Mouse (Mus musculus) intestine, embryonic 16.5 days (tissue): Measurements from ENCODE around the gene Add1. TPM values are rescaled to one million over a fixed set of nuclear protein-coding genes. Genes with fewer than 3 reads are reported as not detected.

ENCODE experiments used
- ATAC-seq: fragments of 200-750 bp; cut with Nextera tagmentation; 2 replicates; pipeline ENCODE4 v1.8.0; 2017; ENCODE audit warnings: moderate TSS enrichment, moderate library complexity
- H3K27ac ChIP-seq: fragments of 300-500 bp; sonication (generic); 2 replicates; pipeline ENCODE4 v1.5.1; 2014; ENCODE audit warnings: mild to moderate bottlenecking, low read length
- H3K27me3 ChIP-seq: fragments of 300-500 bp; sonication (generic); replicated peaks from 2 replicates; pipeline ENCODE4 v1.6.1; 2014; ENCODE audit warnings: low read length, control low read depth, mixed read lengths; ENCODE audit not compliant: control insufficient read depth, insufficient read depth
- H3K36me3 ChIP-seq: fragments of 300-500 bp; sonication (generic); 2 replicates; pipeline ENCODE4 v1.6.1; 2014; ENCODE audit warnings: low read length, control low read depth; ENCODE audit not compliant: control insufficient read depth, insufficient read depth
- H3K4me1 ChIP-seq: fragments of 300-500 bp; sonication (generic); 2 replicates; pipeline ENCODE4 v1.6.1; 2014; ENCODE audit warnings: low read length, control low read depth, mixed read lengths; ENCODE audit not compliant: control insufficient read depth, insufficient read depth
- H3K4me2 ChIP-seq: fragments of 300-500 bp; sonication (generic); 2 replicates; pipeline ENCODE4 v1.6.1; 2014; ENCODE audit warnings: low read depth, low read length, control low read depth
- H3K4me3 ChIP-seq: fragments of 300-500 bp; sonication (generic); 2 replicates; pipeline ENCODE4 v1.5.1; 2014; ENCODE audit warnings: mild to moderate bottlenecking, low read length
- H3K9ac ChIP-seq: fragments of 300-500 bp; sonication (generic); 2 replicates; pipeline ENCODE4 v1.6.1; 2014; ENCODE audit warnings: low read depth, low read length
- H3K9me3 ChIP-seq: fragments of 300-500 bp; sonication (generic); 2 replicates; pipeline ENCODE4 v1.6.1; 2016; ENCODE audit warnings: low read length, control low read depth; ENCODE audit not compliant: control insufficient read depth
- WGBS: fragments of 180-500 bp; shearing (Covaris S2); extraction: QIAGEN DNeasy Blood & Tissue Kit; methylation state at CpG from one replicate; pipeline ENCODE4 v1.1.7; 2014; 5-methylcytosine and 5-hydroxymethylcytosine counted together
- polyA plus RNA-seq: library from polyadenylated mRNA; unstranded; fragments of >200 nt; fragmentation: Nextera tagmentation; extraction: Ambion mirVana; gene quantifications from 2 replicates; pipeline ENCODE4 v1.2.1, GENCODE M21; 2015

The Add1 gene
- polyA plus RNA-seq, 1 experiment from 2014 or later = 138 TPM

DNA sequence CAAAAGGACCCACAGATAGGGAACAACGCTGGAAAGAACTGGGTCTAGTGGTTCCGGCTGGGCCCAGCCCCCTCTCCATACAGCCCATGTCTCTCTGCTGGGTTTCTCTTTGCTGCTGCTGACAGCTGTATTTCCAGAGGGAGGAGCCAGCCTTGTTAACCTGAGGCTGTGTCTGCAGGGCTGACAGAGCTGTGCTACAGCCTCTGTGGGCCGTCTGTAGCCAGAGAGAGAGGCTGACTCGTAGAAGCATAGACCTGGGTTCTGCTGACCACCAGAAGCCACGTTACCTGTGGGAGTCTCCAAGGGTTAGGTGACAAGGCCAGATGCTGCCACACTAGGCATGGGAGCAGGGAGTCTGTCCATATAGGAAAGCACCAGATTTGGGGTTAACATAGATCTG, 40.4 kb upstream of the Add1 start:
- WGBS = 77% methylated on average over 5 of the region's 5 CpGs
- ATAC-seq = no peak
- H3K9me3 ChIP-seq = no peaks in the 10 kb centered on the region
- H3K27ac ChIP-seq = no peak overlapping the region
- no peak overlapping the region for H3K4me3 ChIP-seq
- H3K9ac ChIP-seq = no peak overlapping the region
- no peaks in the 10 kb centered on the region for H3K36me3 ChIP-seq
- peaks cover 11% of the 10 kb centered on the region; the same call in 1 of the 2 replicates for H3K4me1 ChIP-seq
- no peaks in the 10 kb centered on the region for H3K27me3 ChIP-seq
- no peak overlapping the region for H3K4me2 ChIP-seq

DNA sequence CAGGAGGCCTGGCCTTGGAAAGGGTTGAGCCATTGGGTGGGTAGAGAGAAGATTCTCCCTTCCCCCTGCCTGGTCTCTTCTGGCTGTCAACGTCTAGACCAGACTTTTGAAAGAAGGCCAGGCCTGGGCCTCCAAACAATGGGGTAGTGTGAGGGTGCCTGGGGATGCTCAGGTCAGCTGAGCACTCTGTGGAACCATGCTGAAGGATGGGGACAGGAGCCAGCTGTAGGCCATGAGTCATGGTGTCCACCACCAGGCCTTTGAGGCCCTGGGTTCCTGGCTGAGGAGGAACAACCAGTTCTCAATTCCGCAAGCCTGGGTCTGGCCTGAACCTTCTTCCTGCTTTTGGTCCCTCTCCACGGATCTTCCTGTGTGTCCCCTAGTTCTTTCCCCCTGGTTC, 39.6 kb upstream of the Add1 start:
- Histone ChIP-seq H3K4me3 (no peak overlapping the region), H3K9me3 (no peaks in the 10 kb centered on the region), H3K27me3 (no peaks in the 10 kb centered on the region), H3K36me3 (no peaks in the 10 kb centered on the region), H3K27ac (no peak overlapping the region), H3K4me1 (peaks cover 11% of the 10 kb centered on the region; the same call in 1 of the 2 replicates), H3K9ac (no peak overlapping the region), H3K4me2 (no peak overlapping the region)
- no peak for ATAC-seq
- WGBS = 69% methylated on average over 3 of the region's 3 CpGs

DNA sequence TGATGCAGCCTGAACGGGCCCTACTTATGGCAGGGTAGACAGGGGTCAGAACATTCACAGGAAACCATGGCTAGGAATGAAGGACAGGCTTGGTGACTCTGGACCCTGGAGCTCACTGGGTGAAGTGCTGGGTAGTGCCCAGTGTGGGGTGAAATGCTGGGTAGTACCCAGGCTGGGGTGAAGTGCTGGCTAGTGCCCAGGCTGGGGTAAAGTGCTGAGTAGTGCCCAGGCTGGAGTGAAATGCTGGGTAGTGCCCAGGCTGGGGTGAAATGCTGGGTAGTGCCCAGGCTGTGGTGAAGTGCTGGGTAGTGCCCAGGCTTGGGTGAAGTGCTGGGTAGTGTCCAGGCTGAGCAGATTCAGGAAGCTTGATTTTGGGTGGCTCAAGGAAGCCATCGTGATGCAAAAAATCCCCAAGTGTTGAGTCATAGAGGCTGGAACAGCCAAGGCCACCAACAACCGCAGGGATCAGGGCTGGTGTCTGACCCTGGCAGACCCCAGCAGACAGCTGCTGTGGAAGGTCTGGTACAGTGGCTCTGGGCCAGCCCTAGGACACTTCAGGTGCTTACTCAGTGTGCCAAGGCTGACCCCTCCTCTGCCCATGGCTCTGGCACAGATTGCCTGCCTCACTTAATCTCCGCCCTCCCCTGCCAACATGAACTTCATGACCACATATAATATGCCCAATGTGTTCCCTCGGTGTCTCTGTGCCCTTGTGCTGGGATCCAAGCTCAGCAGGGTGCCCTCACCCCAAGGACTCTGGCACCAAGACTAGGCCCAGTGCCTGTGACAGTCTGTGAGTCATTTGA, 38.5 kb upstream of the Add1 start:
- no peak overlapping the region for H3K27ac ChIP-seq
- H3K4me1 ChIP-seq = peaks cover 9% of the 10 kb centered on the region; the same call in 1 of the 2 replicates
- no peak overlapping the region for H3K4me2 ChIP-seq
- H3K36me3 ChIP-seq = no peaks in the 10 kb centered on the region
- H3K27me3 ChIP-seq = no peaks in the 10 kb centered on the region
- no peak overlapping the region for H3K9ac ChIP-seq
- no peaks in the 10 kb centered on the region for H3K9me3 ChIP-seq
- no peak overlapping the region for H3K4me3 ChIP-seq
- WGBS = 73% methylated on average over 5 of the region's 5 CpGs
- no peak for ATAC-seq

DNA sequence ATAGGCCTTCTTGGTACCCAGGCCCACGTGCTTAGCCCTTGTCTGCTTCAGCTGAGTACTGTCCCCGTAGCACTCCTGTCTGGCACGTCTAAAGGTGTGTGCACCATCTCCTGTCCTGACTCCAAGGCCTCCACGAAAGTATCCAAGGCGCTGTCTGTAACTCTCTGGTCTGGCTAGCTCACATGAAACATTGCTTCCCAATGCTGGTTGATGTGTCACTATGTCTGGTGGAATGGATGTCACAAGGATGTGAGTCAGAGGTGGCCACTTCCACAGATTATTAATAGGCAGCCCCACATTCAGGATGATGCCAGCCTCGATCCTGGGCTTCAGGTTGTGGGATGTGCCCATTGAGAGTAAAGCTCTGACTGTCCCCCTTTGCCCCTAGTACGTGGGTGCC, 37.6 kb upstream of the Add1 start:
- Histone ChIP-seq H3K36me3 (no peaks in the 10 kb centered on the region), H3K9ac (no peak overlapping the region), H3K9me3 (no peaks in the 10 kb centered on the region), H3K27me3 (no peaks in the 10 kb centered on the region), H3K4me3 (no peak overlapping the region), H3K27ac (no peak overlapping the region), H3K4me1 (peaks cover 2% of the 10 kb centered on the region; the same call in 1 of the 2 replicates), H3K4me2 (no peak overlapping the region)
- WGBS = 85% methylated on average over 7 of the region's 7 CpGs
- ATAC-seq = no peak

DNA sequence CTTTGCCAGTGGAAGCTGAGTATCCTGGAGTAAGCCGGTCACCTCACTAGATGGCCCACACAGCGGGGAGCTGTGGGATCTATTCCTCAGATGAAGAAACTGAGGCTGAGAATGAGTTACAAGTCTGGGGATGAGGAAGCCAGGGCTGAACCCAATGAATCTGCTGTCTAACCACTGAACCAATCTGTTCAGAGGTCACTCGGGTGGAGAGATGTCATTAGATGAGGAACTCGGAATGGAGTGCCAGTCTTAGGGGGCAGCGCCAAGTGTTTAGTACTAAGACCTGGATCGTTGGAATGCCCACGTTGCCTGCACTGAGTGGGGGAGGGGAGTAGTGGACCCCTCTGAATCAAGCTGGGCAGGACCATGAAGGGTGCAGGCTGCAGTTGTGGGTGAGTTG, 35.4 kb upstream of the Add1 start:
- no peak for ATAC-seq
- no peaks in the 10 kb centered on the region for H3K27me3 ChIP-seq
- no peak overlapping the region for H3K9ac ChIP-seq
- no peaks in the 10 kb centered on the region for H3K9me3 ChIP-seq
- H3K27ac ChIP-seq = no peak overlapping the region
- no peak overlapping the region for H3K4me2 ChIP-seq
- H3K4me1 ChIP-seq = no peaks in the 10 kb centered on the region
- WGBS = 68% methylated on average over 7 of the region's 7 CpGs
- H3K36me3 ChIP-seq = no peaks in the 10 kb centered on the region
- H3K4me3 ChIP-seq = no peak overlapping the region

DNA sequence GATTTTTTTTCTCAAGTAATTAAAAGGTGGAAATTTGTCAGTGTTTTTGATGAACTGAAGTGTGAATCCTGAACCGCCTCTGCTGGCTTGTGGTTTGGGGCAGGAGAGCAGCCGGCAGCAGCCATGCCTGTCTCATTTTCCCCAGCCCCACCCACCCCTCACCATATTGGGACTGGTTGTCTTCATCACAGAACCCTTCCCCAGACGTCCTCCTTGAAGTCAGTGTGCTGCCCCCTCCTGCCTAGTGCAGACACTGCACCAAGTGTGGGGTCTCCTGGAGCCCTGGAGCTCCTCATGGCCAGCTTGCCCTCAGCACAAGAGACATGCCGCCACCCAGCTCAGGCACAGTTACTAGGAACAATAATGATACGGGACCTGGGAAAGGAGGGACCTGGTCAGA, 34.9 kb upstream of the Add1 start:
- no peaks in the 10 kb centered on the region for H3K4me1 ChIP-seq
- no peak overlapping the region for H3K27ac ChIP-seq
- H3K9me3 ChIP-seq = no peaks in the 10 kb centered on the region
- WGBS = 33% methylated on average over 5 of the region's 5 CpGs
- H3K9ac ChIP-seq = no peak overlapping the region
- no peak overlapping the region for H3K4me2 ChIP-seq
- ATAC-seq = no peak
- no peak overlapping the region for H3K4me3 ChIP-seq
- H3K36me3 ChIP-seq = no peaks in the 10 kb centered on the region
- no peaks in the 10 kb centered on the region for H3K27me3 ChIP-seq

DNA sequence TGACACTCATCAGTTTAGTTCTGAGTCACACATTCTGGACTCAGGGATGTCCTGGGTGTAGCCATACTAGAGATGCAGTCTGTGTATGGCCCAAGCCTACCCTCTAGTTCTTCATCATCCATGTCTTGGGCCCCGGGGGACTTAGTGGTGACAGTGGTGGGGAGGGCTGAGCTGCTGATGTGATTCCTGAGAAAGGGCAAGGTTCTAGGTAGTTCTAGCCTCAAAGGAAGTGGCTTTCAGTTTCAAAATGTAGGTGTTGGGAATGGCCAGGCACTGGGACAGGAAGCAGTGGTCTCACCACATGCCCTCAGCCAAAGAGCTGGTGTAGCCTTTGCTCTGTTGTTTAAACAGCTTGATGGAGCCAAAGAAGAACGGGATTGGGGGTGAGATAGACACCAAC, 34.3 kb upstream of the Add1 start:
- no peaks in the 10 kb centered on the region for H3K4me1 ChIP-seq
- no peak overlapping the region for H3K9ac ChIP-seq
- H3K4me2 ChIP-seq = no peak overlapping the region
- H3K36me3 ChIP-seq = no peaks in the 10 kb centered on the region
- no peaks in the 10 kb centered on the region for H3K9me3 ChIP-seq
- no peak for ATAC-seq
- H3K27ac ChIP-seq = no peak overlapping the region
- no peaks in the 10 kb centered on the region for H3K27me3 ChIP-seq
- H3K4me3 ChIP-seq = no peak overlapping the region
- 86% methylated on average over 2 of the region's 2 CpGs for WGBS

DNA sequence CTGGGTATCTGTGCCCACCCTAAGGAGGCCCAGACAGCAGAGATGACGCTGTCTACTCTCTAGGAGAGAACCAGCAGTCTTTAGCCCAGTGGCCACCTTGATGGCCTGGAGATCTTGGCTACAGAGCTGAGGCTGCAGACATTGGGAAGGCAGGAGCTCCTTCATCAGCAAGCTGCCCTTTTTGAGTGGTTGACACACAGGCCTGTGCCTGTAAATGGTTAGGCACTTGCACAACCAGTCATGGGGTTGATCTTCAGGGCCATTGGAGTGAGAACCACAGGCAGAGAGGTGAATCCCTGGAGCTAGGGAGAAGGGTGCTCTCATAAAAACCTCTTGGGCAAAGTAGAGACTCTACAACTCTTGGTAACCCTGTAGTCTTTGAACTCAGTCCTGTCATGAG, 31.3 kb upstream of the Add1 start:
- no peak overlapping the region for H3K9ac ChIP-seq
- H3K4me1 ChIP-seq = no peaks in the 10 kb centered on the region
- no peak overlapping the region for H3K27ac ChIP-seq
- H3K27me3 ChIP-seq = no peaks in the 10 kb centered on the region
- no peak overlapping the region for H3K4me2 ChIP-seq
- no peaks in the 10 kb centered on the region for H3K36me3 ChIP-seq
- ATAC-seq = no peak
- WGBS = 63% methylated on average over 1 of the region's 1 CpGs
- no peak overlapping the region for H3K4me3 ChIP-seq
- no peaks in the 10 kb centered on the region for H3K9me3 ChIP-seq

DNA sequence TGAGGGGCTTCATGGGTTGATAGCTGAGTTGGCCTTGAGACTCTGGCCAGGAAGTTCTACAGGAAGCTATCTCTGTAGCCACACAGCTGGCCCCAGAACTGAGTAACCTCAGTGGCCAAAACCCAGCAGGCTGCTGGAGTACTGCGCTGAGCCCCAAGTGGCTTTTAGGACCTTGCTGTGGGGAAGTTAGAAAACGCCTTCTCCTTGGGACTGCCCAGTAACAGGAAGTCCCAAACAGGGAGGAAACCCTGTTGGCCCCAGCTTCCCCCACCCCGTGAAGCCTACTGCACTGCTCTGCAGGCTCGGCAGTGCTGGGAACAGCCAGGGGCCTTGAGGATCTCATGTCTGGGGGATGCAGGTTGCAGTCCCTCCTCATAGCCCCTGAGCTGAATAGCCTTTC, 30.4 kb upstream of the Add1 start:
- no peak overlapping the region for H3K4me2 ChIP-seq
- no peak for ATAC-seq
- 57% methylated on average over 4 of the region's 4 CpGs for WGBS

DNA sequence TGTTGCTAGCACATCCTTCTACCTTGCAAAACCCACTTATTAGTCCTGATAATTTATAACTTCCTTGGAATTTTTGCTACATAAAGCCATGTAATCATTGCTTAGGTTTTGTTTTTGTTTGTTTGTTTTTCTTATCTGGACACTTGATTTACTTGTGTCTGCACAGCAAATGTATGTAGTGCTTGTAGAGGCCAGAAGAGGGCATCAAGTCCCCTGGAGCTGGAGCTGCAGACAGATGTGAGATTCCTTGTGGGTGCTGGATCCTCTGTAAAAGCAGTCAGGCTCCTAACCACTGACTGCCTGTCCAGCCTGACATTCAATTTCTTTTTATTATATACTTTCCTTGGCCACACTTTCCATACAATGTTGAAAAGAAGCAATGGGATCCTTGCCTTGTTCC, 26.1 kb upstream of the Add1 start:
- Histone ChIP-seq H3K4me3 (no peak overlapping the region), H3K27me3 (no peaks in the 10 kb centered on the region), H3K9me3 (no peaks in the 10 kb centered on the region), H3K9ac (no peak overlapping the region), H3K27ac (no peak overlapping the region), H3K36me3 (peaks cover 10% of the 10 kb centered on the region; the same call in 1 of the 2 replicates), H3K4me1 (peaks cover 10% of the 10 kb centered on the region; the same call in 1 of the 2 replicates), H3K4me2 (no peak overlapping the region)
- ATAC-seq = no peak

More for the DNA sequence above, 30.4 kb upstream of the Add1 start:
- Histone ChIP-seq H3K27ac (no peak overlapping the region), H3K36me3 (no peaks in the 10 kb centered on the region), H3K27me3 (no peaks in the 10 kb centered on the region), H3K9ac (no peak overlapping the region), H3K4me3 (no peak overlapping the region), H3K4me1 (no peaks in the 10 kb centered on the region), H3K9me3 (no peaks in the 10 kb centered on the region)
